Mouse (Mus musculus) monocyte, adult 2 months (primary cell): ENCODE data around the gene Pip4k2a.
"Not testable (repeated sequence)": the region's sequence is repeated elsewhere in the genome, so short reads cannot be mapped to it uniquely, and the experiment has no call there.

Experiments
- DNase-seq, 2 experiments: peaks; one replicate each; pipeline ENCODE4 v3.0.0; 2022; ENCODE audit warnings: low spot score in 2 of 2, low read depth in 1 of 2

Pip4k2a gene

GRCm38 (mm10) chr2:18998054-18998478 lies at the start of gene Pip4k2a, which contains the start of gene 4930426L09Rik:
Pip4k2a (minus strand) TSS chr2:18998126.
4930426L09Rik (plus strand) TSS chr2:18998343.
- peak; percentile 86 to 91 for DNase-seq

DNA sequence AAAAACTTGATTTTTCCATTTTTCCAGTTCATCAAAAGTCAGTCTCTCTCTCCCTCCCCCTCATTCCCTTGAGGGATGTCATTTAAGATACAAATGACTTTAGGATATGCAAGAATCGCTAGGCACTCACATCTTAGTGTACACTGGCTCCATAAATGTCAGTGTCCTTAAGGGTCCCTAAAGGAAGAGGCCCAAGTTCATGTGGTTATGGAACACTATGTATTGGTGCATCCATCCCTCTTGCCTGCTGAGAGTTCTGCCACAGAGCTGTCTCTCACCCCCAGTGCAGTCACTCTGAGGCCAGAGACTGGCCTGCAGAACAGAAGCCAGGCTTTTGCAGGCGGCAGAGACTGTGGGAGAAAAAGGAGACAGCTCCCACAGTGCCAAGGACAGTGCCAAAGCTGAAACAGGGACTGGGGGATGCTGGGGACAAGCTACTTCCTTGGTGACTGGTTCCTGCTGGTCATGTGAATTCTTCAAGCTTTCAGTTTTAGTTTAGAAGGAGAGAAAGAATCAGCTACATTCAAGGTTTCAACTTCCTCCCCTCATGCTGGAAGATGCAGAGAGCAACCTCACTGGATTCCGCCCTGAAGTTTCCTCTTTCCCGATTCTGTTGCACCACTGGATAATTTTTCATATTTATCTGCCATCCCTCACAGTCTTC lies 40.1 kb upstream of the Pip4k2a start:
- no peak for DNase-seq

DNA sequence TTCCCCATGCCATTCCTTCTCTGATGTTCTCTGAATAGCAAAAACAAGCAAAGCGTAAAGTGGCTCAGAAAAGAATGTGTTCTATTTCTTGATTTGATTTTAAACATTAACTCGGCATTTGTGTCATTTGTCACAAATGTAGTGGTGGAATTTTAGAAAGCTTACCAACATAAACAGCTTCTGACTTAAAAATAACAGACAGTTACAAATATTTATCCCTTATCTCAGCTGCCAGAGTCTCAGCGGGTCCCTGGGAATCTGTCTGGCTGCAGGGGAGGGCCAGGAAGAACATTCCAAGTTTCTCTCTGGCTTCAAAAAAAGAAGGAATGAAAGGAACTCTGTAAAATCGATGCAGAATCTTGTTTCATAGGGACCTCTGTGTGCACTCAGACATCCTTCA lies 39.5 kb upstream of the Pip4k2a start:
- no peak for DNase-seq

DNA sequence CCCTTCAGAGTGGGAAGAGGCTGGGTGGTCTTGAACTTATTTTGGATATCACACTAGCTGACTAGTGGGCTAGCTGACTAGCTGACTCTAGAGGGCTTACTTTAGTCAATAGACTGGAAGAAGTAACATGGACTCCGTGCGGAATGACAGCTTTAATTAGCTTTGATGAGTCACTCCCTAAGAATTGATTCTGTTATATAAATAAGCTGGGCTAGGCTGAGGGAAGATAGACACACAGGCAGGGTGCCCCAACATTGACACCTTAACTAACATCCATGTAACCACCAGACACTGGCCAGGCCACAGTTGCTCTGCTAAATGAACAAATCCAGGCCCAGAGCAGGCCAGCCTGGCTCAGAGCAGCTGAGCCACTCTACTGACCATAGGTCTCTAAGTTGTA lies 26.9 kb upstream of the Pip4k2a start:
- DNase-seq: no peak

DNA sequence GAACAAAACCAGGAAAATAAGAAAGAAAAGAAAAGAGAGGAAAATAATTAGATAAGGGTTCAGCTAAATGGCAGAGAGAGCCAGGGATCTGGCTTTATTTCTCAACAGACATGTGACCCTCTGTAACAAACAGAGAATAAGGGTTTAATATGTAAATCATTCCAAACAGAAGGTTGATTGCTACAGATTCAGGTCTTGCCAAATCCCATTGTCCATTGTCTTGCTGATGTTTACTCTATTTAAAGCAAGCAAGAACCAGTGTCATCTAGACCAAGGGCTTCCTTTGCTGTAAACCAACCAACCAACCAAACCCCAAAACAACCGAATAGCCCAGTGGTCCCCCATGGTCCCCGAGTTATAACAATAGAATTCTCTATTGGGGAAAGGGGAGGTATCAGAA lies 20.1 kb upstream of the Pip4k2a start:
- DNase-seq: no peak

DNA sequence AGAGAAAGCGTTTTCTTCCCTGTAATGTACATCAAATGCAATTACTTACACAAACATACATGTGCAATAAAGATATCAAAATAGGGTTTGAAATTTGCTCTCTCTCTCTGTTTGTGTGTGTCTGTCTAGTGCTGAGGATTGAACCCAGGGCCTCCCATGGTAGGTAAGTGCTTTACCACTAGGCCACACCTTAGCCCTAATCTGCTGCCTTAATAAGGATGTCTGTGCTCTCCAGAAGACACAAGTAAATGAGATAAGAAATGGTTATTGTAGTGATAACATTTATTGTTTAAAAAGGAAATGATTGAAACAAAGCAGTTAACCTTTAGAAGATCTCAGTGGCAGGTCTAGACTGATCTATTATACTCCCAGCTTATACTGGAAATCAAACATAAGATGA lies 18.9 kb upstream of the Pip4k2a start:
- DNase-seq: no peak

DNA sequence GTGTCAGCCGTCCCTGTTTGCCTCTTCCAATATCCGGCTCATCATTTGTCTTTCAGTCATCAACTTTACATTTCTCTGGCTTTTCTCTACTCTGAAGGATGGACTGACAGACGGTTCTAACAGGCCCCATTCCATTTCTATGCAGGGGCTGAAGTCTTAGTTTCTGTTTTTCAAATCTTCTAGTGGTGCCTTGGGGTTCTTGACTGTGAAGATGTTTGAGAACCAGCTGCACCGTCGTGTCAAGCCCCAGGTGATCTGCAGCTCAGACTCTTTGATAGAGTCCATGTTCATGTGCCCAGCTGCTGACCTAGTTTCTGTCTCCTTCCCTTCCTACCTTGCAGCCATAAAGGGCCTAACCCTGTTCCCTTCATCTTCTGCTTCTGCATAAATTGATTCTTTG lies 18.4 kb upstream of the Pip4k2a start:
- no peak for DNase-seq

DNA sequence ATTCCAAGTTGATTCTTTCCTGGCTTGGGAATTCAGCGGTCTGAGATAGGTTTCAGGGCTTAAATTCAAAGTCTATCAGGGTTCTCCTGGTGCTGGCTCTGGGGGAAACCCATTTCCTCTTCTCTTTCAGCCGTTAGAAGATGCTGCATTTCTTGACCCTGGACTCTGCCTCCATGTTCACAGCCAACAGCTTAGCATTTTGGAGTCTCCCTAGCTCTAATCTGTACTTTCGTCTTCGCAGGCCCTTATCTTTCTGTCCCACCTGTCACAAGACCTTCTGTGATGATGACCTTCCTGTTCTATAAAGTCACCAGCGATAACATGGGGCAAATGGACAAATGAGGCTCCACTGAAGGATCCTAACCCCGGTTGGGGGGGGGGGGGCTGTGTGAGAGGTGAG lies 13.5 kb upstream of the Pip4k2a start:
- no peak for DNase-seq

DNA sequence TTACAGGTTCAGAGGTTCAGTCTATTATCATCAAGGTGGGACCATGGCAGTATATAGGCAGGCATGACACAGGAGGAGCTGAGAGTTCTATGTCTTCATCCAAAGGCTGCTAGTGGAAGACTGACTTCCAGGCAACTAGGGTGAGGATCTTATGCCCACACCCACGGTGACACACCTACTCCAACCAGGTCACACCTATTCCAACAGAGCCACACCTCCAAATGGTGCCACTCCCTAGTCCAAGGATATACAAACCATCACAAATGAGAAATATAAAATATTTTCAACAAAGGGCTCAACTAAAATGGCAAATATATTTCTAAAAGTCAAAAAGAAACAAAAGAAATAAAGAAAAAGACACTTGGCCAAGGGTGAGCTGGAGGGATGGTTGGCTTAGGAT lies 12.6 kb upstream of the Pip4k2a start:
- DNase-seq: not testable (repeated sequence)

- DNase-seq: no peak
Measured at GRCm38 (mm10) chr2:19007580-19007979, 9.7 kb upstream of the Pip4k2a start.

GRCm38 (mm10) chr2:19006124-19006523 lies 8.2 kb upstream of the Pip4k2a start:
- no peak for DNase-seq

DNA sequence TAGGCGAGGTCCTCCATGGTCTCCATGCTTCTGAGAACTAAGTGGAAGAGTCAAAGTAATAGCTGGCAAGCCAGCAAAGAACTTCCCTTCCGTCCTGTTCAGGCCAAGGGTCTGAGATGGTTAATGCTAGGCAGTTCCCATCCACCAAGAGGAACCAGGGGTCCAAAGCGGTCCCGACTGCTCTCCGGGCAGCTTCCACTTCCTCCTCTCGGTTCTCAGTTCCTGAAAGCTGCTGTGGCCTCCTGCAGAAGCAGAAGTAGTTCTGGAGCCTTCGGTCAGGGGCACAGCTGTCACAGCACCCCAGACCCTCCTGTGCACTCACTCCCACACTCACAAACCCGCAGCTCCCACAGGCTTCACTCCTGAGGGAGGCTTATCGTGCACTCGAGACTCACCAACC lies 6.9 kb upstream of the Pip4k2a start:
- peak; percentile 73 to 81 for DNase-seq

DNA sequence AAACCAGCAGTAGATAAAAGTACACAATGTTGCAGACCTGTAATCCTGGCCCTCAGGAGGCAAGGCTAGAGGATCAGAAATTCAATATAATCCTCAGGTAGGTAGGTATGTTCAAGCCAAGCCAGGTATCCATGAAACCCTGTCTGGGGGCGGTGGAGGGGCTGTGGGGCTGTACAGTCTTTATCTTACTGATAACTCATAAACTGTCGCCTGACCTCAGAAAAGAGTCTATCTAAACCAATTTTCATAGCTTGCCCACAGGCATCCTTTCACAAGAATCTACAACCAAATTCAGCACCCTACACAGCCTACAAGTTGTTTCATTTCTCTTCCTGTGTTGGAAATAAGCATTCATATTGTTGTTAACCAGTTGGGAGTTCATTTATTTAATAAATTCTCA lies 1.5 kb upstream of the Pip4k2a start:
- DNase-seq: no peak

DNA sequence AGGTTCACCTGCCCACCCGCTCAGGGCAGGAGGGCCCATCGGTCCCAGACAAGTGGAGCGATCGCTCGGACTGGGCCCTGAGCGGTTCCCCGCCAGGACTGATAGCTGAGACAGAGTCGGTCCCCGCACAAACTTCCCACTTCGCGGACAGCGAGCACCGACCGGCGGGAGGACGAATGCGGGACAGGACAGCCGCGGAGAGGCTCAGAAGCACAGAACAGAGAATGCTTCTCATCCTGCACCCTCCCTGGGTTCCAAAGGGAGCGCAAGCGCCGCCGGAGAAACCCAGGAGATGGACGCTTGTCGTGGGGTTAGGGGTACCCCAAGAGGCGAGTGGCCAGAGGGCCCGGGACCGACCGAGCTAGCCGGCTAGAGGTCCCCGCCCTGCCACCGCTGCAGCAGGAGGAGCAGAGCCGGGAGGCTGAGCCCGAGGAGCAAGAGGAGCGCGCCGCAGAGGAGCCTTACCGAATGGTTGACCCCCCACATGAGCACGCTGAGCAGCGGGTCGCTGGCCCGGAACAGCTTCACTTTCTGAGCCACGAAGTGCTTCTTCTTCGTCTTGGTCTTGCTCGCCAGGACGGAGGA lies 447 bp downstream of the Pip4k2a start:
- peak in 1 of 2 experiments; percentile 25 for DNase-seq

DNA sequence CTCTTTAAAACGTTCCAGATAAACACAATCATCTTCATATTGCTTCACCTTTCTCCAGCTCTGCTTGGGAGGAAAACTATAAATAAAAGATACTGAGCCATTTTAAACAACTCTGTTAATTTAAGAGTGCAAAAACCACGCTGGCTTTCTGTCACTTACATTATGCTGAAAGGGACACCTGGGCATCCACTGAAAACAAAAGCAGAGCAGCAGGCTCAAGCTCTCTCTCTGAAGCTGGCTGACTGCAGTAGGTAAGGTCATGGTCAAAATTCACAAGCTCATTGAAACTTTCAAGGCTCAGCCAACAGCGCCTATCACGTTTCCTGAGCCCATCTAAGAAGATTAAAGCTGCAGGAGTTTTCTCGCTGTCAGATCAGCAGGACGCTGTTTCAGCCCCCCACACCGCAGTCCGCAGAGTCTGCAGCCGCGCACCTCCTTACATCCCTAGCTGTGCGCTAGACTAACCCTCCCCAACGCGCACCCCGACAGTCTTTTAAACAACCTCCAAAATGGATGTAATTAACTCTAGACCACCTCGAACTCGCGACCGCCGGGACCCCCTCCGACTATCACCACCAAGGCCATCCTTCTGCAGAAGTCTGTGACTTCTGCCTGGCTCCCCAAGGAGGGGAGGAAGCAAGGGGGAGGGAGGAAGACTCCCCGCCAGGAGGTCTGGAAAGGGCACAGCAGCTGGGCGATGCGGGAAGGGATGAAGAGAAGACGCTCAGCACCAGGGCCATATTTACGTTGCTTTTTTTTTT lies 1.3 kb downstream of the Pip4k2a start:
- no peak for DNase-seq

DNA sequence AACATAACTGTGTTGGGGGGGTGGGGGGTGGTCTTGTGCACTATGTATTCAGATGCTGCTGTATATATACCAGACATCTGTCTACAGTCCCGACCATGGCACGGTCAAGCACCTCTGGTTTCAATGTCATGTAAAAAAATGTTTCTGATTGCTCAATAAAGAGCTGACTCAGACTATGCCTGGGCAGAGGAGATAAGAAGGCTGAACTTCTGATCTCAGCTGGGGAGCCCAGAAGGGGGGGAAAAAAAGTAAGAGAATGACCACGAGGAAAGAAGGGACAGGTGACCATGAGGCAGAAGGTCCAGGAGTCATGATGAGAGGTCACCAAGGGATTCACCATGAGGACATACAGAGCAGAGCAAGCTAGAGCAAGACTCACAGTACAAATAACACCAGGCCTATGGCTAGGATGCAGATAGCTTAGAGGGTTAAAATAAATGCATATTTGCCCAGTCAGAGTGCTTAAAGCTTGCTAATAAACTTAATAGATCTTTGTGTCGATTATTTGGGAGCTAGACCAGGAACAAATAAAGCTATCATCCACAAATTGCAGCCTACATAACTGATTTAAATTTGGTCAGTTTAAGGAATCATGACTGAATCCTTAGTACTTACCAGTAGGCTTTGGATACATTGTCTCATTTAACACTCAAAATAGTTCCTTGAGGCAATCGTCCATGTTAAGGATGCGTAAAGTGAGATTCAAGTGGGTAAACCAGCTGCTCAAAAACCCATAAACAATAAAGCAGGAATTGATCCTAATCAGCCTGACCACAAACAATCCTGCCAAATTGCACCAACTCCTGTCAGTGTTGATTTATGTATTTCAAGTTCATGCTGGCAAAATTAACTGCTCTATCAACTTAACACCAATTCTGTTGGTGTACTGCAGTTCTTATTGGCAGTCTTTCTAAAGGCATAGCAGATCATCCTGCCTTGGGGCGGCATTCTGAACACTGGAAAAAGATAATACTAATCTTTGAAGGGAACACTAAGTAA lies 5.1 kb downstream of the Pip4k2a start:
- DNase-seq: no peak

- peak in 1 of 2 experiments; percentile 13 for DNase-seq
Measured at GRCm38 (mm10) chr2:18988885-18989284, 9.0 kb downstream of the Pip4k2a start.

GRCm38 (mm10) chr2:18985506-18985905 lies 12.4 kb downstream of the Pip4k2a start:
- no peak for DNase-seq

DNA sequence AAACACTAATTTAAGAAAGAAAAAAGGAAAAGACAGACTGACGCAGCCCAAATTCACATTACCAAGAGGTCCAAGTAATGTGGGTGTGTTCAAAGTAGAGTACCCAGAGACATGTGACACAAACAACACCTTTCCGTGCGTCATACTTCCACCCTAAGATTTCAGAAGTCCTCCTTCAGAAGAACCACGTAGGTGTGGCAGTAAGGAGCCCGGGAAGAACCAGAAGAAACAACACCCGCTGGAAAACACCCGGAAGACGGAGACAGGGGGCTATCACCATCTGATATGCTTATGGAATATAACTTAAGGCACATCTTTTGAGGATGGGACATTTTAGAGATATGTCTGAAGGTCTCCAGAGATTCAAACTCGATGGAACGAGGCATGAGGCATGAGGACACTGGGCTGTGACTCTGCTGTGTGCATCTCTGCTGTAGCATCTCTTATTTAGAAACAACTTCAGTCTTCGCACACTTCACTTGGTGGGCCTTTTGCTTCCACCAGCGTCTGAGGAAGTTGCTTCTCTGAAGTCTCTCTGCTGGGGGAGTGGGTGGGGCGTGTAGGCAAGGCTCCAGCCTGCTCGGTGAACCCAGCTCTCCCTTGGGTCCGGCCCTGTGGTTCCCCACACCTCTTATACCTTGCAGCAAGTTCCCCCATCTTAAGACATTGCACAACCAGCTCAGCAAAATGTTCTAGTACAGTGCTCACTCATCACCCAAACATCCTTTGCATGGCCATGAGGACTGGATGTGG lies 13.7 kb downstream of the Pip4k2a start:
- DNase-seq: peak; percentile 56 to 70

DNA sequence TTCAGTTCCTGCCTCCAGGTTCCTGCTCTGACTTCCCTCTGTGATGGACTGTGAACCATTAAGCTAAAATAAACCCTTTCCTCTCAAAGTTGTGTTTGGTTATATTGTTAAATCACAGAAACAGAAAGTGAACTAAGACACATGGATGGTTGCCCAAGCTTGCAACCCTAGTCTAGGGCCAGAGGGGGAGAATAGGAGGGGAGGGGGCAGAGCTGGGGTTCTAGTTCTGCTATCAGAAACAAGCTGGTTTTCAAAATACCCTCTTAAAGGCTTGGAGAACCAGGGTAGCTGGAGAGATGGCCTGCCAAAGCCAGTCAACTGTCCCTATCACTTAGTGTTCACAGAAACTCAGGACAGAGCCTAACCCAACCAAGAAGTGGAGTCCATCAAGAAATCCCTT lies 14.4 kb downstream of the Pip4k2a start:
- DNase-seq: no peak
